Mouse (Mus musculus): Measurements from ENCODE around the gene Vps13c. TPM values are rescaled to one million over a fixed set of nuclear protein-coding genes. Genes with fewer than 3 reads are reported as not detected.
A peak's percentile ranks its signal among the peaks of the same experiment; 100 is the strongest.

Gene Vps13c
- polyA plus RNA-seq, 1 experiment: 3.2 TPM

DNA sequence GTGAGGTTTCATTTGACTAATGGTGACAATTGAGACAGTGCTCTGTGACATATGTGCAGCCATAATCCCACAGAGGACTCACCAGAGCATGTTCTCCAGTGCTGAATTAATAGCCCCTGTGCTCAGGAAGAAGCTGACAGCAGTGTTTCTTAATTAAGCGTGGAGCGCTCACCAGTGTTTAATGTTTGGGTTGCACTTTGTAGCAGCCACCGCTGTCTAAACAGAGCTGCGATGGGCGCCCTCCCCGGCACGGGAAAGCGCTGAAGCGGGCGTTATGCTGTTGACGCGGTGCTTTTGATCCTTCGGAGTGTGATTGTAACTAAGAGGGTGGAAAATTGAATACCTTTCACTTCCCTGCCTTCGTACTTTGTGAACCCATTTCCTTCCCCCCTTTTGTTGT, 125.7 kb downstream of the Vps13c start:
- no peak overlapping the region for H3K27ac ChIP-seq (ENCODE audit: control insufficient read depth, insufficient read depth, low read depth, low read length)
- no peak overlapping the region for H3K4me3 ChIP-seq (ENCODE audit: control insufficient read depth, low read depth, low read length)
- TF ChIP-seq POLR2A (IDR thresholded peaks at IDR 0.05; ENCODE audit: control insufficient read depth, low read depth, low read length): no peak
- TF ChIP-seq CTCF (IDR thresholded peaks at IDR 0.05; ENCODE audit: control insufficient read depth, insufficient read depth, insufficient replicate concordance, low read depth, low read length): no peak
- H3K4me1 ChIP-seq (ENCODE audit: control insufficient read depth, insufficient read depth, low read length): no peaks in the 10 kb centered on the region
- no peaks in the 10 kb centered on the region for H3K27me3 ChIP-seq (ENCODE audit: control insufficient read depth, insufficient read depth, low read length)
- no peaks in the 10 kb centered on the region for H3K36me3 ChIP-seq (ENCODE audit: control insufficient read depth, insufficient read depth, low read length)

GRCm38 (mm10) chr9:67967011-67967410, 126.8 kb downstream of the Vps13c start:
- TF ChIP-seq CTCF (IDR thresholded peaks at IDR 0.05; ENCODE audit: control insufficient read depth, insufficient read depth, insufficient replicate concordance, low read depth, low read length) (no peak), POLR2A (IDR thresholded peaks at IDR 0.05; ENCODE audit: control insufficient read depth, low read depth, low read length) (no peak)
- Histone ChIP-seq H3K36me3 (ENCODE audit: control insufficient read depth, insufficient read depth, low read length) (no peaks in the 10 kb centered on the region), H3K4me3 (ENCODE audit: control insufficient read depth, low read depth, low read length) (no peak overlapping the region), H3K27ac (ENCODE audit: control insufficient read depth, insufficient read depth, low read depth, low read length) (no peak overlapping the region), H3K4me1 (ENCODE audit: control insufficient read depth, insufficient read depth, low read length) (no peaks in the 10 kb centered on the region), H3K27me3 (ENCODE audit: control insufficient read depth, insufficient read depth, low read length) (no peaks in the 10 kb centered on the region)

GRCm38 (mm10) chr9:67973451-67973850, 133.3 kb downstream of the Vps13c start:
- H3K27ac ChIP-seq (ENCODE audit: control insufficient read depth, insufficient read depth, low read depth, low read length): no peak overlapping the region
- no peaks in the 10 kb centered on the region for H3K27me3 ChIP-seq (ENCODE audit: control insufficient read depth, insufficient read depth, low read length)
- H3K4me3 ChIP-seq (ENCODE audit: control insufficient read depth, low read depth, low read length): no peak overlapping the region
- no peaks in the 10 kb centered on the region for H3K36me3 ChIP-seq (ENCODE audit: control insufficient read depth, insufficient read depth, low read length)
- H3K4me1 ChIP-seq (ENCODE audit: control insufficient read depth, insufficient read depth, low read length): no peaks in the 10 kb centered on the region
- TF ChIP-seq CTCF (IDR thresholded peaks at IDR 0.05; ENCODE audit: control insufficient read depth, insufficient read depth, insufficient replicate concordance, low read depth, low read length) (no peak), POLR2A (IDR thresholded peaks at IDR 0.05; ENCODE audit: control insufficient read depth, low read depth, low read length) (no peak)

- no peak overlapping the region for H3K4me3 ChIP-seq (ENCODE audit: control insufficient read depth, low read depth, low read length)
- H3K27ac ChIP-seq (ENCODE audit: control insufficient read depth, insufficient read depth, low read depth, low read length): no peak overlapping the region
- H3K36me3 ChIP-seq (ENCODE audit: control insufficient read depth, insufficient read depth, low read length): no peaks in the 10 kb centered on the region
- H3K4me1 ChIP-seq (ENCODE audit: control insufficient read depth, insufficient read depth, low read length): no peaks in the 10 kb centered on the region
- no peak for TF ChIP-seq POLR2A (IDR thresholded peaks at IDR 0.05; ENCODE audit: control insufficient read depth, low read depth, low read length)
- TF ChIP-seq CTCF (IDR thresholded peaks at IDR 0.05; ENCODE audit: control insufficient read depth, insufficient read depth, insufficient replicate concordance, low read depth, low read length): no peak
- H3K27me3 ChIP-seq (ENCODE audit: control insufficient read depth, insufficient read depth, low read length): no peaks in the 10 kb centered on the region
Measured at GRCm38 (mm10) chr9:67975491-67975890, 135.3 kb downstream of the Vps13c start.

DNA sequence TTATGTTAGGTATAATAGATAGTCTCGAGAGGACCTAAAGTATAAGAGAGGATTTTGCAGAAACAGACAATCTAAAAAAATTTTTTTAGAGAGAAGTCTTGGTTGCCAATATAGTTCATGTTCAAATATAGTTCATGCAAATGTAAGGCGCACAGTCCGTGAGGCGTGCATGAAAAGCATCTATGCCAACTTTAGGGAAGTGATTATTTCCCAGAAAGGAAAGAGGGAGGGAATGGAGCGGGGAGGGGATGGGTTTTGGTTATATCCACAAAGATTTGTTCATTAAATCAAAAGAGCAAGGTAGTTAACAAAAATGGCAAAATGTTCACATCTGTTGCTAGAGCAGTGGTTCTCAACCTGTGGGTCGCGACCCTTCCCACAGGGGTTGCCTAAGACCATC, 166.4 kb downstream of the Vps13c start:
- H3K4me1 ChIP-seq (ENCODE audit: control insufficient read depth, insufficient read depth, low read length): no peaks in the 10 kb centered on the region
- TF ChIP-seq POLR2A (IDR thresholded peaks at IDR 0.05; ENCODE audit: control insufficient read depth, low read depth, low read length) (no peak), CTCF (IDR thresholded peaks at IDR 0.05; ENCODE audit: control insufficient read depth, insufficient read depth, insufficient replicate concordance, low read depth, low read length) (no peak)
- no peak overlapping the region for H3K4me3 ChIP-seq (ENCODE audit: control insufficient read depth, low read depth, low read length)
- no peaks in the 10 kb centered on the region for H3K27me3 ChIP-seq (ENCODE audit: control insufficient read depth, insufficient read depth, low read length)
- H3K36me3 ChIP-seq (ENCODE audit: control insufficient read depth, insufficient read depth, low read length): no peaks in the 10 kb centered on the region
- no peak overlapping the region for H3K27ac ChIP-seq (ENCODE audit: control insufficient read depth, insufficient read depth, low read depth, low read length)

DNA sequence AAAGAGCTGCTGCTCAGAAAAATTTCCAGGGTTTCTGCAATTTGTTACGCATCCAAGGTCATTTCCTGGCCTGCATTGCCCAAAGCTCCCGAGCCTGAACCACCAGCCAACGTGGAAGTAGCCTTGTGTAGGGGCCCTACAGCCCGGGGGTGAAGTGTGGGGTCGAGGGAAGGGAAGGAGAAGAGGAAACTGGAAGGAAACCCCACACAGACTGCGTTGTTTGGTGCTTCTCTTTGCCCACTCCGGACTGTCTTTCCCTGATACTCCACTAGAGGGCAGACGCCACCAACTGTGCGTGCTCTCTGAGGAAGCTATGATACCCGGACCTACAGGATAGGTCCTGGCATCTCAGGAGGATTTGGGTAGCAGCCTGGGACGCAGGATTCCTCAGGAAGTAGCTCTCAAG, 174.8 kb downstream of the Vps13c start:
- H3K36me3 ChIP-seq (ENCODE audit: control insufficient read depth, insufficient read depth, low read length): no peaks in the 10 kb centered on the region
- H3K27ac ChIP-seq (ENCODE audit: control insufficient read depth, insufficient read depth, low read depth, low read length): no peak overlapping the region
- H3K4me1 ChIP-seq (ENCODE audit: control insufficient read depth, insufficient read depth, low read length): peaks cover 6% of the 10 kb centered on the region; the same call in 1 of the 2 replicates
- H3K27me3 ChIP-seq (ENCODE audit: control insufficient read depth, insufficient read depth, low read length): no peaks in the 10 kb centered on the region
- H3K4me3 ChIP-seq (ENCODE audit: control insufficient read depth, low read depth, low read length): peak overlapping the region; percentile 1
- no peak for TF ChIP-seq POLR2A (IDR thresholded peaks at IDR 0.05; ENCODE audit: control insufficient read depth, low read depth, low read length)
- peak; percentile 97 for TF ChIP-seq CTCF (IDR thresholded peaks at IDR 0.05; ENCODE audit: control insufficient read depth, insufficient read depth, insufficient replicate concordance, low read depth, low read length)

- H3K4me3 ChIP-seq (ENCODE audit: control insufficient read depth, low read depth, low read length): no peak overlapping the region
- no peaks in the 10 kb centered on the region for H3K27me3 ChIP-seq (ENCODE audit: control insufficient read depth, insufficient read depth, low read length)
- TF ChIP-seq CTCF (IDR thresholded peaks at IDR 0.05; ENCODE audit: control insufficient read depth, insufficient read depth, insufficient replicate concordance, low read depth, low read length): peak; percentile 46; the same call in 1 of the 2 replicates
- no peak for TF ChIP-seq POLR2A (IDR thresholded peaks at IDR 0.05; ENCODE audit: control insufficient read depth, low read depth, low read length)
- H3K36me3 ChIP-seq (ENCODE audit: control insufficient read depth, insufficient read depth, low read length): no peaks in the 10 kb centered on the region
- H3K4me1 ChIP-seq (ENCODE audit: control insufficient read depth, insufficient read depth, low read length): peaks cover 6% of the 10 kb centered on the region; the same call in 1 of the 2 replicates
- no peak overlapping the region for H3K27ac ChIP-seq (ENCODE audit: control insufficient read depth, insufficient read depth, low read depth, low read length)
Measured at GRCm38 (mm10) chr9:68016255-68016954, 176.2 kb downstream of the Vps13c start.
